Mouse (Mus musculus): ENCODE results near the gene Olfr770.
"Not testable (repeated sequence)": the region's sequence is repeated elsewhere in the genome, so short reads cannot be mapped to it uniquely, and the experiment has no call there.

Gene Olfr770

DNA sequence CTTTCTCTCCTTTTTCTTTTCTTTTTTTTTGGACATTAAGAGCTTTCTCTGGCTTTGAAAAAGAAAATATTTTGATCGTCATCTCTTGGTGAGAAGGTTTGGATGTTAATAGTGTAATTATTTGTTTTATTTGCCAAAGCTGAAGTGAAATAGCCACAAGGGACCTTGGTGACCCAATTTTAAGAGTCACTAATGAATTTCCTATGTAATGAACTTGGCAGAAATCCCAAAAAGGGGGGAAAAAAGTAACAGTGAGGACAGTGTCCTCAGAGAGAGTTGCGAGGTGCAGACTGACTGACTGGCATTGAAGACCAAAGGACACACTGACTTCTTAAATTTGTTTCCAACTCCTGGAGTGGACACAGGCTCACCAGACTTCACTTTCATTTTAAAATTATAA lies at the start of gene Olfr770:
Olfr770 (minus strand) TSS at position 101 of the 400 bp plus-strand sequence.
- DNase-seq (ENCODE audit: low spot score) = no peak

- not testable (repeated sequence) for DNase-seq (ENCODE audit: low spot score)
These were observed 48.5 kb upstream of the Olfr770 start, which contains the start of gene Olfr773 for GRCm38 (mm10) chr10:129187319-129187718. Gene Olfr773, minus strand, starts transcription at chr10:129187419.

DNA sequence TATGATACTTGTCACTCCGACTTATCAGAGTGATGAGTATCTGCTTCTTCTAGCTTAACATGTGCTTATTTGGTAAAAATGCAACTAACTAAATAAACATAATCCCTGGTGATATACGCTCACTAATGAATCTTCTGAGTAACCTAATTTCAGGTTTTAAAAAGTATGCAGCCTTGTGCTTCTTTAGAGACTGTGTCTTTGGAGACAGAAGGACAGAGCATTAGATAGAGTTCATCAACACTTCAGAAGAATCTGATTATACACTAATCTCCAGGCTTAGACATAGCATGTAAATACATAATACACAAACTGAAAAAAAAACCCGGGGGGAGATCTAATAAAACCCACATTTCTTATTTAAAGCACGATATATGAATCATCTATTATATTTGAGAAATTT lies 39.0 kb upstream of the Olfr770 start, which contains the start of gene Olfr772:
Olfr772 (minus strand) TSS at position 101 of the 400 bp plus-strand sequence.
- not testable (repeated sequence) for DNase-seq (ENCODE audit: low spot score)

DNA sequence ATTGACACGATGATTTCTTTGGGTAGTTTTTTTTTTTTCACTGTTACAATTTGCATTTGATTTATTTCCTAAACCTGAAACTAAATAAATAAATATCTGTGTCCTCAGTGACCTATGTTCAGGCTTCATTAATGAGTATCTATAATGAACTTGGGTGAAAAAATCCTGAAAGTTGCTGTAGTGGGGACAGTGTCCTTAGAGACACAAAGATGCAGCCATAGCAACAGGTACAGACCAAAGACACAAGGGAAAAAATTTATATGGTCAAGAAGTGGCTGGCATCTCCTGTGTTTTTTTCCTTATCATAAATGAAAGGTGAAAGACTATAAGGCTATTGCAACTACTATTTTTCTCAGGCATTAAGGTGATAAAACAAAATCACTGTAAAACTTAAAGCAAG lies 25.9 kb upstream of the Olfr770 start, which contains the start of gene Olfr771:
Olfr771 (minus strand) TSS at position 101 of the 400 bp plus-strand sequence.
- no peak for DNase-seq (ENCODE audit: low spot score)

GRCm38 (mm10) chr10:129117761-129118160 lies 21.0 kb downstream of the Olfr770 start, which contains the start of gene Olfr769:
Gene Olfr769, minus strand, starts transcription at chr10:129117861.
- no peak for DNase-seq (ENCODE audit: low spot score)

- no peak for DNase-seq (ENCODE audit: low spot score)
These were observed 23.7 kb downstream of the Olfr770 start for GRCm38 (mm10) chr10:129115146-129115545.

- DNase-seq (ENCODE audit: low spot score) = no peak
These were observed 37.6 kb downstream of the Olfr770 start for GRCm38 (mm10) chr10:129101231-129101630.

DNA sequence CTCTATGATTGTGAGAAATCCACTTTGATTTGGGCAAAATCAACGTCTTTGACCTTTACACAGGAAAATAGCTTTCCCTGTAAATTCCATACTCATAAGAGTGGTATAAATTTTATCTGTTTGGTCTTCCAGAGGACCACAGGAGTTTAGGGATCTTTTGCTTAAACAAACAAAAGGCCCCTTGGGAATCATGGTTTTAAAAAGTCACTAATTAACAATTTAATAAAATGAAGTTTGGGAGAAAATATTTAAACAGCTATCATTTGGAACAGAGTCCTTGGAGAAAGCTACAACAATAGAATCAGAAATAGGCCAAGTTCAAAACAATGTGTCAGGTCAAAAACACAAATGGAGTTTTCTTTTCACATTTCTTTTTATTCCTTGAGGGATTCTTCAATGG lies 39.5 kb downstream of the Olfr770 start, which contains the start of gene Olfr768:
Olfr768 (minus strand) TSS at position 101 of the 400 bp plus-strand sequence.
- DNase-seq (ENCODE audit: low spot score) = no peak

- not testable (repeated sequence) for DNase-seq (ENCODE audit: low spot score)
These were observed 56.0 kb downstream of the Olfr770 start, which contains the start of gene Olfr767 for GRCm38 (mm10) chr10:129082810-129083209. Gene Olfr767, minus strand, starts transcription at chr10:129082910.
